Mouse (Mus musculus) heart, adult 2 months (tissue): ENCODE results near the gene Srgap1.

Source experiments
- CTCF ChIP-seq: fragments of 200-600 bp; IDR thresholded peaks from 2 replicates; pipeline ENCODE4 v1.8.1; 2022; ENCODE audit warnings: antibody characterized with exemption, mild to moderate bottlenecking, moderate library complexity
- EP300 ChIP-seq: fragments of 200-500 bp; IDR thresholded peaks from 2 replicates; pipeline ENCODE4 v1.6.1; 2011; ENCODE audit warnings: low read depth, low read length, control low read depth; ENCODE audit not compliant: insufficient read depth
- POLR2A ChIP-seq: fragments of 200-500 bp; IDR thresholded peaks from 2 replicates; pipeline ENCODE4 v1.6.1; 2011; ENCODE audit warnings: mild to moderate bottlenecking, low read depth, low read length, control low read depth; ENCODE audit not compliant: insufficient read depth

- no peak for TF ChIP-seq CTCF
- no peak for TF ChIP-seq EP300
- no peak for TF ChIP-seq POLR2A
These were observed 121.0 kb downstream of the Srgap1 start for GRCm38 (mm10) chr10:121926094-121926493.
